Comparison of ENCODE assay signal across 8 mouse cellular contexts in the genomic region with DNA sequence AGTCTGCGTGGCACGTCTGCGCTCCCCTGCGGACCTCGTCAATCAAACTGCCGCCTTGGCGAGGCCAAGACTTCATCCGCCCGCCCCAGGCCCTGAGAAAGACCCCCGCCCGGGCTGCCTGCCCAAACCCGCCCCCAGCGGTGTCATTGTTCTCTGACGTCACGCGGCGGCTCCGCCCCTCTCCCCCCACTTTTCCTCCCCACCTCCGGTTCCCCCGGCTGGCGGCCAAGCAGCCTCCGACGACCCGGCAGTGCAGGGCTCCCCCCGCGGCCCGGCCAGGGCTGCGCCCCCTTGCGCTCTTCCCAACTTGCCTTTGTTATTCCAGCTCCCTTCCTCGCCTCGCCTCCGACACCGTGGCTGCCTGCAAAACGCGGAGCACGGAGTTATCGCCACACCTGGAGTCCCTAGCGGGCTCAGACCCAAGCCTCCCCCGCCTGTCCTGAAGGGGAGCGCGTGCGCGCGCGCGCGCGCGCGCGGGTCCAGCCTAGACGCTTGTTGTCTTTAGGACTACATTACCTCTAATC. TPM values are rescaled to one million over a fixed set of nuclear protein-coding genes. Genes with fewer than 3 reads are reported as not detected.
A peak's percentile ranks its signal among the peaks of the same experiment; 100 is the strongest.
DNase-seq lines count a peak whose midpoint lies in the region; ATAC-seq lines count a peak whose summit lies in the region.

No protein-coding gene starts in this region.

- peak; percentile 15 for ATAC-seq in activated CD4-positive, CD25-positive, alpha-beta regulatory T cell, adult 4 months
- ATAC-seq in intestine, embryonic 15.5 days: peak; percentile 78
- ATAC-seq in megakaryocyte-erythroid progenitor cell, adult 5-6 weeks (replicated peaks; ENCODE audit: low FRiP score, low TSS enrichment, poor library complexity, severe bottlenecking): peak; percentile 51

- WGBS in intestine, embryonic 15.5 days: 1% methylated on average over 50 of the region's 52 CpGs

- H3K27ac ChIP-seq in intestine, embryonic 15.5 days: peak overlapping the region; percentile 100

- peak overlapping the region; percentile 99 for H3K4me2 ChIP-seq in intestine, embryonic 15.5 days (replicated peaks)

- H3K36me3 ChIP-seq in intestine, embryonic 15.5 days: no peaks in the 10 kb centered on the region

- peak overlapping the region; percentile 61 for H3K9ac ChIP-seq in intestine, embryonic 15.5 days

- H3K4me1 ChIP-seq in intestine, embryonic 15.5 days (replicated peaks): peaks cover 32% of the 10 kb centered on the region

- peak; percentile 99 for DNase-seq in embryo, embryonic 10 days (ENCODE audit: low spot score)
- DNase-seq in gastrocnemius, postnatal 36 days: peak; percentile 94 to 95
- peak; percentile 92 to 94 for DNase-seq in left cerebral cortex, postnatal 14 days (ENCODE audit: low spot score in 2 of 2)
- peak; percentile 93 for DNase-seq in right cerebral cortex, postnatal 14 days
- DNase-seq in urinary bladder, postnatal 25 days (ENCODE audit: low spot score): peak; percentile 95

- H3K4me3 ChIP-seq in intestine, embryonic 15.5 days (replicated peaks): peak overlapping the region; percentile 89

- no peaks in the 10 kb centered on the region for H3K9me3 ChIP-seq in intestine, embryonic 15.5 days

- intact Hi-C loops in gastrocnemius, postnatal 36 days (cut with DNase I): loop anchor here (5.0 to 10.0 kb wide), 4 partner anchors 75 to 953 kb away; no protein-coding TSS in a partner anchor
- intact Hi-C loops in left cerebral cortex, postnatal 14 days (cut with DNase I): loop anchor here (5.0 to 10.0 kb wide), 4 partner anchors 143 to 683 kb away; no protein-coding TSS in a partner anchor

- no peaks in the 10 kb centered on the region for H3K27me3 ChIP-seq in intestine, embryonic 15.5 days (replicated peaks)

RNA-seq across cellular contexts. Expression of a gene that starts 1.5 kb away (rescaled TPM):
- 10 to 100 TPM; 23.8 to 27.9 TPM for polyA plus RNA-seq in activated CD4-positive, CD25-positive, alpha-beta regulatory T cell, adult 4 months (2017; shearing (Covaris generic))
- 10 to 100 TPM; 24.3 to 27.2 TPM for total RNA-seq in gastrocnemius, postnatal 36 days (2021)
- polyA plus RNA-seq in intestine, embryonic 15.5 days (2015; fragmentation: Nextera tagmentation; extraction: Ambion mirVana): 26.3 and 28.0 TPM in 2 replicates
- total RNA-seq in left cerebral cortex, postnatal 14 days (2021): 10 to 100 TPM; 86.2 to 98.9 TPM
- 51.3 and 56.9 TPM in 2 replicates for total RNA-seq in megakaryocyte-erythroid progenitor cell, adult 5-6 weeks (2014; fragmentation: Nextera tagmentation)
- total RNA-seq in megakaryocyte-erythroid progenitor cell, adult 5-6 weeks (2017): 6.7 and 12.6 TPM in 2 replicates

Comparison
In these comparisons a context has a peak if more than half of its experiments do, and no peak if none do; other contexts are left out.
1. Peak in every context shown above with its lines: DNase-seq, ATAC-seq, H3K4me3 ChIP-seq and H3K27ac ChIP-seq.
2. ATAC-seq: peak in every context shown above with its lines; median percentile 78 in intestine, embryonic 15.5 days; 51 in megakaryocyte-erythroid progenitor cell, adult 5-6 weeks; 15 in activated CD4-positive, CD25-positive, alpha-beta regulatory T cell, adult 4 months.